Mouse (Mus musculus) erythroblast, embryonic 14.5 days (primary cell): ENCODE data around the gene Tspan3.

Experiments
- GATA1 ChIP-seq: IDR thresholded peaks from 2 replicates; pipeline ENCODE4 v1.6.1; 2012; ENCODE audit warnings: low read length, inconsistent platforms, mixed read lengths
- TAL1 ChIP-seq: IDR thresholded peaks from 3 replicates; pipeline ENCODE4 v1.6.1; 2012; ENCODE audit warnings: low read length, inconsistent platforms, mixed read lengths

GRCm38 (mm10) chr9:56191498-56192455 is 26.5 kb upstream of the Tspan3 start:
- TF ChIP-seq GATA1 (no peak), TAL1 (no peak)
